Mouse (Mus musculus) ZHBTc4 (cell line): ENCODE data around the gene Sgms1.
A peak's percentile ranks its signal among the peaks of the same experiment; 100 is the strongest.

Experiments used
- DNase-seq: peaks from one replicate; pipeline ENCODE4 v3.0.0-alpha.2; 2011; ENCODE audit warnings: low read depth, low spot score

The Sgms1 gene

GRCm38 (mm10) chr19:32295581-32295980 lies 93.9 kb downstream of the Sgms1 start:
- no peak for DNase-seq

GRCm38 (mm10) chr19:32292782-32293776 lies 96.4 kb downstream of the Sgms1 start:
- no peak for DNase-seq

DNA sequence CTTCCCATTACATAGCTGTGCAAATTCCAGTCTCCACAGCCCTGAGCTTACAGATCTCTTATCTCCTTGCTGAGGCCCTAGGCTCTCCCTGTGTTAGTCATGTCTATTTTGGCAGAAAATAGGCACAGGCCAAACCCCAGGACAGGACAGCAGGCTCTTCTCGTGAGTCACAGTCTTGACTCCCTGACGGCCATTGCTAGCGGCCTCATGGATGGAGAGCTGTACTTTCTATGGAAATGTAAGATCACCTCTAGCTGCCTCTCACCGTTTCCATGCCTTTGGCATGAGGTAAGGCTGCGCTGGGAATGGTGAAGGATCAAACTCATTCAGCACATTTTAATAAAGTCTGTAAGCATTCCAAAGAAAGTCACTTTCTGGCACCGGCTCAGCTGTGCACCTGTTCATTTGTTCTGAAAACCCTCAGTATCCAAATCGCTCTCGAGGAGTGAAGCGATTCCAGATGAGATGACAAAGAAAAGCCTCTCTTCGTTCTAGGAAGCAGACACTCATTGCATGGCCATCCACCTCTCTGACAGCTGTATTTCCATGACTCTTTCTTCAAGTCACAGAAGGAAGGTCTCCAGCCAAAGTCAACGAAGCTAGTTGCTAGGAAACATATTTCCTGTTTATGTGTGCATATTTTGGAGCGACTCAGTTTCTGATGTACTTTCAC lies 97.3 kb downstream of the Sgms1 start:
- no peak for DNase-seq

- no peak for DNase-seq
Observed at GRCm38 (mm10) chr19:32291130-32291529, 98.4 kb downstream of the Sgms1 start.

GRCm38 (mm10) chr19:32288895-32289294 lies 100.6 kb downstream of the Sgms1 start:
- DNase-seq, result no peak

- no peak for DNase-seq
Observed at GRCm38 (mm10) chr19:32287839-32288238, 101.7 kb downstream of the Sgms1 start.

GRCm38 (mm10) chr19:32285455-32285831 lies 104.1 kb downstream of the Sgms1 start:
- DNase-seq, result no peak

- DNase-seq, result no peak
Observed at GRCm38 (mm10) chr19:32284681-32285454, 104.6 kb downstream of the Sgms1 start.

- DNase-seq, result no peak
Observed at GRCm38 (mm10) chr19:32281917-32282316, 107.6 kb downstream of the Sgms1 start.

- DNase-seq, result no peak
Observed at GRCm38 (mm10) chr19:32280380-32280779, 109.1 kb downstream of the Sgms1 start.

- DNase-seq, result no peak
Observed at GRCm38 (mm10) chr19:32279400-32279799, 110.1 kb downstream of the Sgms1 start.

DNA sequence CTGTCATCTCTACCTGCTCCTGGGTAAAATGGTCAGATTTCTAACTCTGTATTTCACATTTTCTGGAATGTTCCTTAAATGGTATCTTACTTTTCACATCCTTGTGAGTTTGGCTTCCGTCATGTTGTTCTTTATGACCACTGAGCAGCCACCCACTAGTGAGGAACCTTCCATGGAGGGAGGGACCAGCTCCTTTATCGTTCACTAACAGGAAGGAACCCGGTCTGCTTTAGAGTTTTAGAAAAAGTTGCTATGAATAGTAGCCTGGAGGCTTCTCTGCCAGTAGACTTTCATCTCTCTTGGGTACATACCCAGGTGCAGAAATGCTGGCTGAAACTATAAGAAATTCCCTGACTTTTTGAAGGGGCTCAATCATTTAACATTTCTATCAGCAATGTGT lies 111.6 kb downstream of the Sgms1 start:
- DNase-seq, result no peak

- no peak for DNase-seq
Observed at GRCm38 (mm10) chr19:32277287-32277686, 112.2 kb downstream of the Sgms1 start.

DNA sequence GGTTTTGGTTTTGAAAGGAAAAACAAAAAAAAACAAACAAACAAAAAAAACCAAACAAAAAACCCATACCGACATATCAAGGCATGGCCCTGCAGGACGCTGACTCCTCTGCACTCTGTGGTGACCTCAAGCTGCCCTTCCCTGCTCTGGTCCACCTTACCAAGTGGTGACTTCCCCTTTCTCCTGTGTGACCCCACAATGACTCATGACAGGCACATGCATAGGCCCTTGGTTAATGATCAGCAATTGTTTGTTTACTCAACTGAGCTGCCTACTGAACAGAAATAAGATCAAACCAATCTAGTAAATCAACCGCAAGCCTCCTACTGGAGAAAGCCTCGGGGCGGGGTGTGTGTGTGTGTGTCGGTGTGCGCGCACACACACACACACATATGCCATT lies 112.7 kb downstream of the Sgms1 start:
- no peak for DNase-seq

DNA sequence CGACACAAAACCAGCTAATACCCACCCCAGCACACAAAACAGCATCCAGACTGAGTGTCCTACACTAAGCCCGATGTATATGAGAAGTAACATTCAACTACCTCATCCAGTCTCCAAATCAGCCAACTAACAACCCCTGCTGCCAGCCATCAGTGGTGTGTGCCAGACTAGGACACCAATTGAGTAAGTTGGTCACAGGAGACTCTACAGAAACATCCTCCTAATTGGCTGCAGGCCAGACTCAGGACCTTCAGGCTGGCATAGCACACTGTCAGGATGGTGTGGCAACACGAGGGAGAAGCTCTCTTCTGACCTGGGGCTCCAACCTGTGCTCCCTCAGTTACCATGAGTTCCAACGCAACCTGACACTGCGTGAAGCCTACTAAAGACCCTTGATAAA lies 113.3 kb downstream of the Sgms1 start:
- DNase-seq, result no peak

- no peak for DNase-seq
Observed at GRCm38 (mm10) chr19:32275068-32275925, 114.2 kb downstream of the Sgms1 start.

DNA sequence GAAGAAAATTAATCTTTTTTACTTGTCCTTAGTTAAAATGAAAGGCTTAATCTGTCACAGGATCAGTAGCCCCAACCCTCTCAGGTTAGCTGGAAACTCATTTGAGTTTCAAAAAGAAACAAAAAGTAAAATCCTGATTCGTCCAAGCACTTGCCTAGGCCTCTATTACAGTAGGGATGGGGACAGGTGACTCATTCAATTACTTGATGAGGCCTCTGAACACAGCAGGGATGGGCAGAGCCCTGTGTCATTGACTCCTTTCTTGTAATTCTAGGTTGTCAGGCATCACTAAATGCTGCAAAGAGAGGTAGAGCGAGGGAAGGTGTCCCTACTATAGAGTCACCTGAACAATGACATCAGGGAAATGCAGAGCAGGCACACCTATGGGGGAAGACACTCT lies 115.4 kb downstream of the Sgms1 start:
- DNase-seq, result no peak

DNA sequence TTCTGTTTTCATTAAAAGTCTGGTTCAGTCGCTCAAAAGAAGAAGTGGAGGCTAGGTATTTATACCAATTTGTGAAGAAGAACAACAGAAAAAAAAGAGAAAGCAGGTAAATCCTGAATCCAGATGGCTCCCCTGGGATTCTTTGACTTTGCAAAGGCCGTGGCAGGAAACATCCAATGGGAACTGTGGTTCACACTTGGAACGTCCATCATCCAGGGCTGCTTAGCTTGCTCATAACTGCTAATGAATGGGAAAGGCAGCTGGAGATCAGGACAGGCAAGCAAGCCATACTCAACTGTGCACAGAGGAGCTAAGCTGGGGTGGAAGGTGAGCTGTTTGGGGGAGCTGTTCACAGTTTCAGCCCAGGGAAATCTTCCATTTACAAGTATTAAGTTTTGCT lies 115.8 kb downstream of the Sgms1 start:
- DNase-seq, result no peak

GRCm38 (mm10) chr19:32272475-32273260 lies 116.8 kb downstream of the Sgms1 start:
- no peak for DNase-seq

DNA sequence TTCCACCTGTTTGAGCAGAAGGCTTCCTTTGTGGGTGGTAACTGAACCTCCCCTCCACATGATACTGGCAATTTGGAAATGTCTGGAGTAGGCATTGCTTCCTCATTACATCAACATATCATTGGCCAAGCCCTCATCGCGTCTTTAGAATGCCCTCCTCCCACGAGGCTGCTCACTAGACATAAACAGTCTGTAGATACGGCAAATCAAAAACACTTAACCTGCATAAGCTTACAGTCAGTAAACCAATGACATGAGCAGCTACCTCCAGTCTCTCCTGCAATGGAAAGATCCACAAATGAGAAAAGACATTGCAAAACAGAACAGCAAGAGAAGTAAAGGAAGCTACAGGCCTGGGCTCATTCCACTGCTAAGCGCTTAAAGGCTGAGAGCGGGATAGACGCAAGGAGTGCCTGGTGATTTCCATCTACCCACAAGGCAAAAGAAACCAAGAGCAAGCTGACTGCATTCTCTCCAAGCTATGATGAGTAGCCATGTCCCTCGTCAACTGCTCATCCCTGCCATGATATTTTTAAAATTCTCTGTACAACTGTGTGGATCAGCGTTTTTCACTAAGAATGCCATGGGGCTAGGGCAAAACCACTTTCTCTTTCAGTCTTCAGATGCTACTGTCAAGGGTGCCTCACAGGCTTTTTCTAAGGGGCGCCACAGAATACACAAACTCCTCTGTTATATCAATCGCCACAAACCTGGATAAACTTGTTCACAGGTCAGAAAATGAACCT lies 117.9 kb downstream of the Sgms1 start:
- peak; percentile 57 for DNase-seq
